Mouse (Mus musculus): ENCODE results near the gene Gm20532. TPM values are rescaled to one million over a fixed set of nuclear protein-coding genes. Genes with fewer than 3 reads are reported as not detected.

The Gm20532 gene
- polyA plus RNA-seq, 1 experiment: not detected

DNA sequence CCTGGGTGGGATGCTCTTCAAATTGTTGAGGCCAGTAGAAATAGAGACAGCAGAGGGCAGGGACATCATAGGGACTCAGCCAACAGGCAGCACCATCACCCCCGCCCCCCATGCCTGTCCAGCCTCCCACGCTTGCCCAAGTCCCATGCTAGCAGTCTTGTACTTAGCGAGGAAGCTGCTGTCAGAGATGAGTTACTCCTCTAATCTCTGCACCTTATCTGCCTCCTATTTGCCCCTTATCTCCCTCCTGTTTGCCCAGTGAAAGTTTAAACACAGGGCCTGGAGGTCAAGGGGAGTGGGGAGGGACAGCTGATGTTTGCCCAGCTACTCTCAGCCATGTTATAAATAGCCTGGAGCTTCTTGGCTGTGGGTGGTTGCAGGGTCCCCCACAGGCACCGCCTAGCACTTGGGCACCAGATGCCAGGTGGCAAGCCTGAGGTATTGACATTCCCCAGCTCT lies 29.9 kb upstream of the Gm20532 start:
- no peaks in the 10 kb centered on the region for H3K27me3 ChIP-seq (ENCODE audit: control insufficient read depth, insufficient read depth, insufficient read length)
- peak overlapping the region; percentile 35 for H3K4me2 ChIP-seq (ENCODE audit: low read depth)
- no peak for TF ChIP-seq SRF (IDR thresholded peaks at IDR 0.05; ENCODE audit: control insufficient read depth, insufficient read length, low read depth)
- no peak for TF ChIP-seq MAX (IDR thresholded peaks at IDR 0.05; ENCODE audit: low read depth)
- TF ChIP-seq MYOG (IDR thresholded peaks at IDR 0.05; ENCODE audit: control insufficient read depth in 1 of 3, insufficient read depth in 1 of 3, insufficient read length in 2 of 3, low read depth in 2 of 3): peak; percentile 43 to 90 (median 66)
- no peak for TF ChIP-seq TCF3 (IDR thresholded peaks at IDR 0.05; ENCODE audit: insufficient read length, low read depth)
- no peak for TF ChIP-seq E2F4 (IDR thresholded peaks at IDR 0.05; ENCODE audit: insufficient read depth)
- TF ChIP-seq TCF12 (IDR thresholded peaks at IDR 0.05; ENCODE audit: insufficient read depth, poor library complexity, severe bottlenecking): no peak
- TF ChIP-seq POLR2AphosphoS2 (IDR thresholded peaks at IDR 0.05; ENCODE audit: insufficient read length, low read depth): no peak
- TF ChIP-seq REST (IDR thresholded peaks at IDR 0.05; ENCODE audit: insufficient read depth, insufficient read length): no peak
- peak in 2 of 3 experiments; percentile 63 to 83 for TF ChIP-seq MYOD1 (IDR thresholded peaks at IDR 0.05; ENCODE audit: control insufficient read depth in 1 of 3, insufficient read length in 2 of 3, low read depth in 2 of 3)
- TF ChIP-seq POLR2A (IDR thresholded peaks at IDR 0.05; ENCODE audit: insufficient read length, low read depth): no peak
- TF ChIP-seq CEBPB (IDR thresholded peaks at IDR 0.05; ENCODE audit: insufficient read depth, poor library complexity, severe bottlenecking): no peak
- no peaks in the 10 kb centered on the region for H3K79me2 ChIP-seq (ENCODE audit: control insufficient read depth, insufficient read depth)
- H3K4me3 ChIP-seq: no peak overlapping the region
- H3K36me3 ChIP-seq (ENCODE audit: control insufficient read depth, insufficient read depth): no peaks in the 10 kb centered on the region
- no peak overlapping the region for H3ac ChIP-seq (ENCODE audit: control insufficient read depth, insufficient read length)

DNA sequence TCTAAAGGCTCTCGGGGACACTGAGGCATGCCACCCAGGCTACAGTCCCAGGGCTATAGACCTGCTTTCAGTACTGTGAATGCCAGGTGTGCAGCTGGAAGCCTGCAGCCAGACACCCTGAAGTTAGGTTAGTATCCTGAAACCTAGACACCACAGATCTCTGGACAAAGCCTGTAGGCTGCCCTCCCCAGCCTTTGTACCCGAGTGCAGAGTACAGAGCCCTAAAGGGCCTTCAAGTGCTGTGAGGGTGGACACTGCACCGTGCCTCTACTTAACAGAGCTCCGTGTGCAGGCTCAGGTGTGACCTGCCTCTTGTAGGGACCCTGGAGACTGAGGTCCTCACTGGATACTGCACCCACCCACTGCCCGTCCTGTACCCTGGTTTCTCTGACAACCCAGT lies 25.9 kb upstream of the Gm20532 start:
- Histone ChIP-seq H3K4me2 (ENCODE audit: low read depth) (no peak overlapping the region), H3K27me3 (ENCODE audit: control insufficient read depth, insufficient read depth, insufficient read length) (peaks cover 7% of the 10 kb centered on the region), H3K79me2 (ENCODE audit: control insufficient read depth, insufficient read depth) (no peaks in the 10 kb centered on the region), H3K36me3 (ENCODE audit: control insufficient read depth, insufficient read depth) (no peaks in the 10 kb centered on the region), H3K4me3 (no peak overlapping the region), H3ac (ENCODE audit: control insufficient read depth, insufficient read length) (no peak overlapping the region)
- TF ChIP-seq POLR2AphosphoS2 (IDR thresholded peaks at IDR 0.05; ENCODE audit: insufficient read length, low read depth) (no peak), TCF3 (IDR thresholded peaks at IDR 0.05; ENCODE audit: insufficient read length, low read depth) (no peak), E2F4 (IDR thresholded peaks at IDR 0.05; ENCODE audit: insufficient read depth) (no peak), SRF (IDR thresholded peaks at IDR 0.05; ENCODE audit: control insufficient read depth, insufficient read length, low read depth) (no peak), MYOD1 (IDR thresholded peaks at IDR 0.05; ENCODE audit: control insufficient read depth in 1 of 3, insufficient read length in 2 of 3, low read depth in 2 of 3) (no peak), MYOG (IDR thresholded peaks at IDR 0.05; ENCODE audit: control insufficient read depth in 1 of 3, insufficient read depth in 1 of 3, insufficient read length in 2 of 3, low read depth in 2 of 3) (no peak), USF1 (IDR thresholded peaks at IDR 0.05; ENCODE audit: low read depth) (no peak), TCF12 (IDR thresholded peaks at IDR 0.05; ENCODE audit: insufficient read depth, poor library complexity, severe bottlenecking) (no peak), CEBPB (IDR thresholded peaks at IDR 0.05; ENCODE audit: insufficient read depth, poor library complexity, severe bottlenecking) (no peak), POLR2A (IDR thresholded peaks at IDR 0.05; ENCODE audit: insufficient read length, low read depth) (no peak), MAX (IDR thresholded peaks at IDR 0.05; ENCODE audit: low read depth) (no peak), REST (IDR thresholded peaks at IDR 0.05; ENCODE audit: insufficient read depth, insufficient read length) (no peak)

DNA sequence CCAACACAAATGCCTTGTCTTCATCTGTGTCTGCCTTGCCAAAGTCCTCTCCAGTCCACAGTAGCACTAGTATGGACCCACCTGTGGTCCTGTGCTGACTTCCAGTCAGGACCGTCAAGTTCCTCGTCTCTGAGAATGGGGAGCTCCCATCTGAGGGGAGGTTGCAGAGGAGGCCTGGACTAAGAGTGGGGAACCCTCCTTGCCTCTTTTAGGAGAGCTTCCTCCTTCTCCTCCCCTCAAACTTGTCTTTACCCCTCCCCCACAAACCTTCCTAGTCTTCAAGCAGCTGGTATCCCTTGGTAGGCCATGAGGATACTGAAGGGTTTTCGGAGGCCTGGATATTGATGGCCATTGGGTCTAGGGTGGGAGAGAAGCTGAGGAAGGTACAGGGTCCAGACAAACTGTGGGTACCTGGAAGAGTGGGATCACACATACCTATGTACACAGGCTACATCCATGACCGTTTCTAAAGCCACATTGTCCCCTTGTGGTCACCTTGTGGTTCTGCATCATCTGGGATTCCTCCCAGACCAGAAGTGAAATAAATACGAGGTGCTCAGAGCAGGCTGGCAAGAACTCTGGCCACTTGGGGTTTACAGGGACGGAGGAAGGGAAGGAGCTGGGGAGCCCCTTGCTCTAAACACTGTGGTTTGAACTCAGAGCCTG lies 25.0 kb upstream of the Gm20532 start:
- Histone ChIP-seq H3K27me3 (ENCODE audit: control insufficient read depth, insufficient read depth, insufficient read length) (peaks cover 7% of the 10 kb centered on the region), H3ac (ENCODE audit: control insufficient read depth, insufficient read length) (no peak overlapping the region), H3K79me2 (ENCODE audit: control insufficient read depth, insufficient read depth) (no peaks in the 10 kb centered on the region), H3K4me2 (ENCODE audit: low read depth) (peak overlapping the region; percentile 35), H3K4me3 (no peak overlapping the region), H3K36me3 (ENCODE audit: control insufficient read depth, insufficient read depth) (no peaks in the 10 kb centered on the region)
- TF ChIP-seq MAX (IDR thresholded peaks at IDR 0.05; ENCODE audit: low read depth): no peak
- no peak for TF ChIP-seq REST (IDR thresholded peaks at IDR 0.05; ENCODE audit: insufficient read depth, insufficient read length)
- TF ChIP-seq MYOD1 (IDR thresholded peaks at IDR 0.05; ENCODE audit: control insufficient read depth in 1 of 3, insufficient read length in 2 of 3, low read depth in 2 of 3): no peak
- TF ChIP-seq USF1 (IDR thresholded peaks at IDR 0.05; ENCODE audit: low read depth): no peak

- Histone ChIP-seq H3K4me2 (ENCODE audit: low read depth) (no peak overlapping the region), H3K27me3 (ENCODE audit: control insufficient read depth, insufficient read depth, insufficient read length) (peaks cover 17% of the 10 kb centered on the region), H3K79me2 (ENCODE audit: control insufficient read depth, insufficient read depth) (no peaks in the 10 kb centered on the region), H3K4me3 (no peak overlapping the region), H3ac (ENCODE audit: control insufficient read depth, insufficient read length) (no peak overlapping the region), H3K36me3 (ENCODE audit: control insufficient read depth, insufficient read depth) (no peaks in the 10 kb centered on the region)
- TF ChIP-seq REST (IDR thresholded peaks at IDR 0.05; ENCODE audit: insufficient read depth, insufficient read length) (no peak), MYOD1 (IDR thresholded peaks at IDR 0.05; ENCODE audit: control insufficient read depth in 1 of 3, insufficient read length in 2 of 3, low read depth in 2 of 3) (peak in 1 of 3 experiments; percentile 2)
Measured at GRCm38 (mm10) chr2:26566221-26566620, 20.2 kb upstream of the Gm20532 start.

DNA sequence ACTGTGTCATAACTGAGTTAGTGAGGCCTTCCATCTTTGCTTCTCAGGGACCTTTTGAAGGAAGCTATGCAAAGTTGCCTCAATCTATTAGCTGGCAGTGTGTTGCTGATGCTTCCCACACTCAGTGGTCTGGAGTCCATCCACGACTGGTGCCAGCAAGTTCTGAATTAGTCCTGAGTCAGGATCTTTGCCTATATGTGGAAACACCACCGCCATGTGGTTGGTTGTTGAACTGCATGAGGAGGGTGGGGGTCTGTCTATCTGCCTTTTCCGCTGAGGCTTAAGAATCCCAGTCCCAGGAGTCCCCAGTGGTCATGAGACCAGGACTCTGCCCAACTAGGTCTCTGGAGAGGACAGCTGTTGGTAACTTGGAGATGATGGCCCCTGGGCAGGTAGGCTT lies 16.4 kb upstream of the Gm20532 start:
- H3K27me3 ChIP-seq (ENCODE audit: control insufficient read depth, insufficient read depth, insufficient read length): peaks cover 11% of the 10 kb centered on the region
- H3K79me2 ChIP-seq (ENCODE audit: control insufficient read depth, insufficient read depth): no peaks in the 10 kb centered on the region
- H3ac ChIP-seq (ENCODE audit: control insufficient read depth, insufficient read length): no peak overlapping the region
- TF ChIP-seq MYOD1 (IDR thresholded peaks at IDR 0.05; ENCODE audit: control insufficient read depth in 1 of 3, insufficient read length in 2 of 3, low read depth in 2 of 3): no peak
- no peak overlapping the region for H3K4me2 ChIP-seq (ENCODE audit: low read depth)
- no peak overlapping the region for H3K4me3 ChIP-seq
- no peaks in the 10 kb centered on the region for H3K36me3 ChIP-seq (ENCODE audit: control insufficient read depth, insufficient read depth)

Data from myocyte (in vitro differentiated cells).